Mouse (Mus musculus) neutrophil, adult 83 days (primary cell): ENCODE measurements around the gene Gpr132. TPM values are rescaled to one million over a fixed set of nuclear protein-coding genes. Genes with fewer than 3 reads are reported as not detected.

Experiments
- total RNA-seq, 2 experiments: library from RNA; stranded (reverse); gene quantifications; one replicate each; pipeline ENCODE4 v1.2.4; 2023

The Gpr132 gene
- 10 to 100 TPM; 21.7 to 22.3 TPM for total RNA-seq

DNA sequence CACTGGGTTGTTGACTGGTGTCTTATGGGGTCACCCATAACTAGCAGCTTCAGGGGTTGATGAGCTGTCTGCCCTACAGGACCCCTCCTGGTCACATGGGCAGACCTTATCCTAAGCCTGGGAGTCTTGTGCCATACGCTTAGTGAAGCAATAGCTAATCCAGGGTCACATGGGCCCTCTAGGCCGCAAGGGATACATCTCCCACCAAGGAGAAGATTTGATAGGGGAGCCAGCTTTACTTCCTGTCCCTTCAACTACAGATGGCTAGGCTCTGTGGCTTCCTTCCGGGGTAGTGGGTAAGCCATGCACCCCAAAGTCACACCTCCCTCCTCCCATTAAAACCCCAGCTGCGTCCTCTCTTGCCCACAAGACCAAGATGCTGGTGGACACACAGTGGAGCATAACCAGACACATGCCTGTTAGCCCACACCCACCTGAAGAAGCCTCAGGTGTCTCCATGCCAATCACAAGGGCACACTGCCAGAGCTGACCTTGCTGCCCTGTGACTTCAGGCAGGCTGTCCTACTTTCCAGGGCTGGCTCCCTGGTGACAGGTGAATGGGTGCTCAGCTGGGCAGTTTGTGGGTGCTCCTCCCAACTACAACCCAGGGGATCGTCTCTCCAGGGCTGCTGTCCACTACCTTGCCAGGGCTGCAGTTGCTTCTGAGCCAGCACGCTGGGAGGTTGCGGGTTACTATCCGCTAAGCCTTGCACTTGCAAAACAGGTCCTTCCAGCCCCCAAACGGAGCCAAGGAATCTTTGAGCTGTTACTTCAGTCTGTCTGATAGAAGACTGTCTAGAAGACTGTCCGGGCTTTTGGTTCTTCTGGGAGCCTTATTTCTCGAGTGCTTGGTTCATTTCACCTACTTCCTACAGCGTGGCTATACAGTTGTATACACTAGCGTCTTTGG lies at the start of gene Gpr132:
TSS of gene Gpr132 (minus strand) at position 51 of the 910 bp plus-strand sequence.

DNA sequence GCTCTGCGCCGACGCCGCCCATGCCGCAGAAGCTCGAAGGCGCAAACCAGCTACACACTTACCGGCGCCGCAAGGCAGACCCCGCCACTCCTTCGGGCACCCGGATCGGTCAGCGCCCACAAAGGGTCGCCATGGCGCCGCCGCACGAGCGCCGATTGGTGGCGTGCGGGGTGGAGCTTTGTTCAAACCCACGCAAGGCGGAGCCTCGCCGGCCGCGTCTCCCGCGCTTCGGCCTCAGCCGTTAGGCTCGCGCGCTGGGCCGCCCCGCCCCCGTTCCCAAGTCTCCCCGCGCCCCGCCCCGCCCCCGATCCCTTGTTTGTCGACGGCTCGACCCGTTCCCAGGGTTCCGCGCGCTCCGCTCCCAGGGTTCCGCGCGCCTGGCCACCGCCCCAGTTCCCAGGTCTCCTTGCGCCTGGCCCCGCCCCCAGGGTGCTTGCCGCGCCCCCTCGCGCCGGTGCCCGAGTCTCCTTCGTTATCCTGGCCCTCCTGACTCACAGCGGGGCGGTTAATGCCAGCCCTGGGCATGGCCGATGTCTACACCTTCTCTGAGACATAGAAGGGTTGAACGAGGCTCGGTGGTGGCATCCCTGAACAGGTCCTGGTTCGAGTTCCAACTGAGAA lies 38.7 kb downstream of the Gpr132 start, which contains the start of gene Cdca4:
TSS of gene Cdca4 (minus strand) at position 180 of the 621 bp plus-strand sequence.

DNA sequence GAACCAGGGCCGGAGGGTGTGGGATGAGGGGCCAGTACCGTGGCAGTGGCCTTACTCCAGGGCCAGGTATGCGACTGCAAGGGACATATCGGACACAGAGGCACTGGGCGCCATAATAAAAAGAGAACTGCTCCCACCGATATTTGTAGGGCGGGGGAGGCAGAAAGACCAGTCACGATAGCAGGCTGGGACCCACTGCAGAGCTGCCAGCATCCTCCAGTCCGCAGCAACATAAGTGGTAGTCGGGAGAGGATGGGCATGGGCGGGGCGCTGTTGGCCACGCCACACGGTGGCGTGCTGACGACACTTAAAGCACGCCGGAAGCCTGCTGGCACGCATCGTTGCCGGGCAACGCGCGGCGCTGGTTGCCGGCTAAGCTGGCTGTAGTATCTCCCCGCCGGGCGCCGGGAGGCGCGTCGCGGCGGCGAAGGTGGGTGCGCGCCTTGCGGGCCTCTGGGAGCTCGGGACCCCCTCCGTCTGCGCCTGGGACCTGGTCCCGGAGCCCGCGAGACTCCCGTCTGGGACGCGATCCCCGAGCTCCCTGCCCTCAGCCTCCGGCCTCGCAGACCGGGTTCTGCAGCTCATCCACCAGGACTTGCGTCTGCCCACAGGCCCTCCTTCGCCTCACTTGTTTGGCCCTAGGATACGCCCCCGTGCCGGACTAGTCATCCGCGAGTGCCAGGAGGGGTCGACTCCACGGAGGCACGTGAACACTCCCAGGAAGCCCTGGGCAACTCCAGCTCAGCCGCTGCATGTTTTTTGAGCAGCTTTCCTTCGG lies 59.3 kb downstream of the Gpr132 start, which contains the start of gene Clba1:
TSS of gene Clba1 (plus strand) at position 351 of the 778 bp plus-strand sequence.

DNA sequence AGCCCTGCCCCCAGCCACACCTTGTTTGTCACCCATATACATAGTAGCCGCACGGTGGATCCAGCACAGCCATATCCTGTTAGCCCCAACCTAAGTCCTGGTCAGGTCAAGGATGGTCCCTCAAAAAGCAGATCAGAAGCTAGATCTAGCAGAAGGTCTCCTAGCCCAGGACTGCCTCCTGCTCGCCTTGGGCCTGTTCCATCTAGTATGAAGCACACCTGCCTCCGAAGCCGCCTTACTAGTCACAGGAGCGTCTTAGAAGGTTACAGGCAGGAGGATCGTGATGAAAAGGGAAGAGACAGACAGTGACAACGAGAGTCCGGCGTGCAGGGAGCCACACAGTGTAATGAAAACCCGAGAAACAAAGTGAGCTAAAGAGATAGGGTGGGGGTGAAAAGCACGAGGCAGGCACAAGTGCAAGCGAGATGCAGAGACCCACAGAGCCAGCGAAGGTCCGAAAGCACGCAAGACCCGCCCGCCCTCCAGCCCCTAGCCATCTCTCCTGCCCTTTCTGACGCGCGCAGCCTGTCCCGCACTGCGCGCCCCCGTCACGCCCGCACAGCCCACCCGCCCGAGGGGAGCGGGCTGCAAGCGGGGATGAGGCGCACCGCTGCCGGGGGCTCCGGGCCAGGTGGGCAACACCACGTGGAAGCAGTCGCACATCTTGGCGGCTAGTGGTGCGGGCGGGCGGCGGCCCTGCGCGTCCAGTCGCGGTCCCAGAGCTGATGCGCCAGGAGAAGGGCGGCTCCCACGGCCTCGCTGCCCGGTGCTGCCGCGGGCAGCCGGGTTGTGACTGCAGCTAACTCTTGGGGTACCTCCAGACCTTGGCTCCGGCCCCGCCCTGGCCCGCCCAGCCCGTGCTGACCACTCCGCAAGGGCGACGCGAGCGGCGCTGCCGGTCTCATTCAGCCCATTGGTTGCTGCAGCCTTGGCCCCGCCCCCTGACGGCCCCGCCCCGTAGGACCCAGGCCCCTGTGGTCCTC lies 65.9 kb downstream of the Gpr132 start, which contains the start of gene Ahnak2:
TSS of gene Ahnak2 (minus strand) at position 794 of the 983 bp plus-strand sequence.

Other genes with a start within 250 kb of the Gpr132 start
- 10 to 100 TPM; 69.9 to 88.9 TPM for gene Adssl1, start 248.2 kb downstream of the Gpr132 start, total RNA-seq
- gene Siva1, start 223.5 kb downstream of the Gpr132 start, total RNA-seq: 10 to 100 TPM; 40.1 to 50.2 TPM
- 100 to 1,000 TPM; 161 to 182 TPM for gene Akt1, start 193.3 kb downstream of the Gpr132 start, total RNA-seq
- gene Zbtb42, start 189.4 kb downstream of the Gpr132 start, total RNA-seq: 10 to 100 TPM; 17.9 to 19.4 TPM
- under 1 TPM; 0.24 to 0.62 TPM for gene Cep170b, start 147.8 kb downstream of the Gpr132 start, total RNA-seq
- 100 to 1,000 TPM; 273 to 300 TPM for gene Pld4, start 107.6 kb downstream of the Gpr132 start, total RNA-seq
- gene Ahnak2, start 65.6 kb downstream of the Gpr132 start, total RNA-seq: under 1 TPM; 0.37 to 0.79 TPM
- gene Clba1, start 59.3 kb downstream of the Gpr132 start, total RNA-seq: 1 to 10 TPM in 1 of 2 experiments, under 1 TPM in 1; 0.68 to 1.1 TPM
- gene Cdca4, start 38.8 kb downstream of the Gpr132 start, total RNA-seq: 10 to 100 TPM; 35.1 to 38.5 TPM
- under 1 TPM; 0.26 to 0.90 TPM for gene Jag2, start 61.5 kb upstream of the Gpr132 start, total RNA-seq
- gene Nudt14, start 73.9 kb upstream of the Gpr132 start, total RNA-seq: 1 to 10 TPM; 6.9 to 8.8 TPM
- gene Btbd6, start 108.3 kb upstream of the Gpr132 start, total RNA-seq: 1 to 10 TPM; 3.4 to 5.5 TPM
- 10 to 100 TPM; 62.7 to 67.4 TPM for gene Brf1, start 132.5 kb upstream of the Gpr132 start, total RNA-seq
- gene Pacs2, start 146.3 kb upstream of the Gpr132 start, total RNA-seq: 10 to 100 TPM; 60.4 to 61.1 TPM
- under 1 TPM; 0.37 to 0.49 TPM for gene Tex22, start 206.3 kb upstream of the Gpr132 start, total RNA-seq
- 10 to 100 TPM; 27.7 to 27.9 TPM for gene Mta1, start 230.1 kb upstream of the Gpr132 start, total RNA-seq